Mouse (Mus musculus) limb, embryonic 12.5 days (tissue): ENCODE data around the gene Pld1. TPM values are rescaled to one million over a fixed set of nuclear protein-coding genes. Genes with fewer than 3 reads are reported as not detected.

Experiments
- ATAC-seq: fragments of 200-750 bp; cut with Nextera tagmentation; 2 replicates; pipeline ENCODE4 v1.8.0; 2017; ENCODE audit warnings: low read depth, moderate TSS enrichment; ENCODE audit not compliant: insufficient number of reproducible peaks, insufficient read depth, low FRiP score, low TSS enrichment
- H3K27ac ChIP-seq: fragments of 300-500 bp; sonication (generic); 2 replicates; pipeline ENCODE4 v1.5.1; 2016; ENCODE audit warnings: mild to moderate bottlenecking, moderate library complexity
- H3K27me3 ChIP-seq: fragments of 300-500 bp; sonication (generic); 2 replicates; pipeline ENCODE4 v1.6.1; 2016; ENCODE audit warnings: mild to moderate bottlenecking, moderate library complexity
- H3K36me3 ChIP-seq: fragments of 300-500 bp; sonication (generic); 2 replicates; pipeline ENCODE4 v1.6.1; 2016; ENCODE audit warnings: mild to moderate bottlenecking, moderate library complexity
- H3K4me1 ChIP-seq: fragments of 300-500 bp; sonication (generic); replicated peaks from 2 replicates; pipeline ENCODE4 v1.6.1; 2016
- H3K4me2 ChIP-seq: fragments of 300-500 bp; sonication (generic); 2 replicates; pipeline ENCODE4 v1.6.1; 2016; ENCODE audit warnings: mild to moderate bottlenecking, moderate library complexity
- H3K4me3 ChIP-seq: fragments of 300-500 bp; sonication (generic); replicated peaks from 2 replicates; pipeline ENCODE4 v1.5.1; 2016; ENCODE audit warnings: mild to moderate bottlenecking
- H3K9ac ChIP-seq: fragments of 300-500 bp; sonication (generic); replicated peaks from 2 replicates; pipeline ENCODE4 v1.6.1; 2016; ENCODE audit warnings: mild to moderate bottlenecking, moderate library complexity
- H3K9me3 ChIP-seq: fragments of 300-500 bp; sonication (generic); 2 replicates; pipeline ENCODE4 v1.6.1; 2016; ENCODE audit warnings: mild to moderate bottlenecking, moderate library complexity
- WGBS: fragments of 180-500 bp; shearing (Covaris S2); methylation state at CpG from one replicate; pipeline ENCODE4 v1.1.7; 2016; 5-methylcytosine and 5-hydroxymethylcytosine counted together
- polyA plus RNA-seq: library from polyadenylated mRNA; unstranded; fragments of >200 nt; fragmentation: Nextera tagmentation; extraction: Ambion mirVana; gene quantifications from 2 replicates; pipeline ENCODE4 v1.2.1, GENCODE M21; 2016

Gene Pld1
- polyA plus RNA-seq, 1 experiment from 2014 or later: 2.8 TPM

- no peaks in the 10 kb centered on the region for H3K27me3 ChIP-seq
- no peak overlapping the region for H3K4me2 ChIP-seq
- no peak for ATAC-seq
- no peaks in the 10 kb centered on the region for H3K4me1 ChIP-seq
- no peak overlapping the region for H3K27ac ChIP-seq
- no peak overlapping the region for H3K4me3 ChIP-seq
- H3K9ac ChIP-seq: no peak overlapping the region
- H3K36me3 ChIP-seq: no peaks in the 10 kb centered on the region
- 0 out of 2 replicates have a peak, but pooled peaks cover 4% of the 10 kb centered on the region for H3K9me3 ChIP-seq
- 80% methylated on average over 6 of the region's 6 CpGs for WGBS
These were observed 65.8 kb downstream of the Pld1 start for GRCm38 (mm10) chr3:28004321-28004720.

GRCm38 (mm10) chr3:28007684-28008083, 69.2 kb downstream of the Pld1 start:
- 81% methylated on average over 11 of the region's 11 CpGs for WGBS
- Histone ChIP-seq H3K27ac (no peak overlapping the region), H3K4me1 (no peaks in the 10 kb centered on the region), H3K9ac (no peak overlapping the region), H3K4me2 (no peak overlapping the region), H3K4me3 (no peak overlapping the region), H3K9me3 (no peaks in the 10 kb centered on the region), H3K36me3 (no peaks in the 10 kb centered on the region), H3K27me3 (no peaks in the 10 kb centered on the region)
- no peak for ATAC-seq

GRCm38 (mm10) chr3:28008369-28008768, 69.9 kb downstream of the Pld1 start:
- ATAC-seq: no peak

DNA sequence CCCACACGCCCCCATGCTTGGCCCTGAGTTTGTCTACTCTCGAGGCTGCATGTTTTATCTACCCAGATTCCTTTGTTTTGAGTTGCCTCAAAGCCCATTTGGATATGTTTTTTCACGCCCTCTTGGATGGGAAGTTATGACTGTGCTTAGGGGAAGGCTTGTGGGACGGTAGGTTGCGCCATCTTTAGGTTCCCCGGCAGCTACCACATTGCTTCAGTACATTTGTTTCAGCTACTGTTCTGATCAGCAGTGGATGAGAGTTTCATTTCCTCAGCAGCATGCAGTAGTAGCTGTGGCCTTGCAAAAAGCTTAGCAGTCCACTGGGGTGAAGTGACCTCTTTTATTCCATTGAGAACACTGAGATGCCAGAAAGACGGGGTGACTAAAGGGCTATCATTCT, 73.7 kb downstream of the Pld1 start:
- Histone ChIP-seq H3K4me2 (no peak overlapping the region), H3K4me1 (no peaks in the 10 kb centered on the region), H3K27me3 (no peaks in the 10 kb centered on the region), H3K36me3 (no peaks in the 10 kb centered on the region), H3K9ac (no peak overlapping the region), H3K27ac (no peak overlapping the region), H3K9me3 (peaks cover 8% of the 10 kb centered on the region; the same call in 1 of the 2 replicates), H3K4me3 (no peak overlapping the region)
- no peak for ATAC-seq
- WGBS: 88% methylated on average over 7 of the region's 7 CpGs

More at GRCm38 (mm10) chr3:28008369-28008768, 69.9 kb downstream of the Pld1 start:
- no peaks in the 10 kb centered on the region for H3K27me3 ChIP-seq
- no peaks in the 10 kb centered on the region for H3K36me3 ChIP-seq
- H3K4me1 ChIP-seq: no peaks in the 10 kb centered on the region
- no peak overlapping the region for H3K9ac ChIP-seq
- H3K9me3 ChIP-seq: no peaks in the 10 kb centered on the region
- 77% methylated on average over 4 of the region's 4 CpGs for WGBS
- H3K4me2 ChIP-seq: no peak overlapping the region
- no peak overlapping the region for H3K27ac ChIP-seq
- no peak overlapping the region for H3K4me3 ChIP-seq

DNA sequence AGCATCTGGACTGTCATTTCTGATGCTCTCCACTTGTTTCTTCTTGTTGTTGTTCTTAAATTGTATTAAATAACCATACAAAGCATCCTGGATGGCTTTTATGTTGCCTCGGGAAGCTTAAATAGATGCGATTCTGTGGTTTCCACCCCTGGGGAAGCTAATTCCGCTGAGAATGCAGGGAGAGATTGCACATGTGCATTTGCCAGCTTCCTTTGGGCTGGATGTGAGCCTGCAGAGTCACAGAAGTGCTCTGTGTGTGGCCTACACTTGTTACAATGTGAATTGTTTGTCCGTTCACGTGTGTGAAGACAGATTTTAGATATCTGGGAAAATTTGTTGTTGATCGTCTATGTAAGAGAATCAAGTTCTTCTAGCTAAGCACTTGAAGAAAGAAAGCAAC, 74.9 kb downstream of the Pld1 start:
- no peak overlapping the region for H3K4me3 ChIP-seq
- peaks cover 8% of the 10 kb centered on the region; the same call in 1 of the 2 replicates for H3K9me3 ChIP-seq
- WGBS: 77% methylated on average over 6 of the region's 6 CpGs
- H3K4me2 ChIP-seq: no peak overlapping the region
- H3K4me1 ChIP-seq: no peaks in the 10 kb centered on the region
- H3K36me3 ChIP-seq: no peaks in the 10 kb centered on the region
- no peak overlapping the region for H3K27ac ChIP-seq
- no peak for ATAC-seq
- no peaks in the 10 kb centered on the region for H3K27me3 ChIP-seq
- H3K9ac ChIP-seq: no peak overlapping the region

DNA sequence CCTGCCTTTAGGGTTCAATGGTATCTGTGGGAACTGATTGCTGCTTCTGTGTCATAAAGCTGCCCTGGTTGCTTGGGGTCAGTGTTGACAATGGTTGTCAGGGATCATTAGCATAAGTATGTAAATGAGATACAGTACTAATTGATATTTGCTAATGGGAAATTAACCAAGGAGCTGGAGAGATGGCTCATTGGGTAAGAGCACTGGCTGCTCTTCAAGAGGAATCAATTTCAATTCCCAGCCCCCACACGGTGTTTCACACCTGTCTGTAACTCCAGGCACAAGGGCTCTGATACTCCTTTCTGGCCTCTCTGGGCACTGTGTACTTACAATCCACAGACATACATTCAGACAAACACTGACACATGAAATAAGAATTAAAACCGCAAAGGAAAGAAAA, 78.5 kb downstream of the Pld1 start:
- Histone ChIP-seq H3K36me3 (no peaks in the 10 kb centered on the region), H3K9me3 (peaks cover 8% of the 10 kb centered on the region; the same call in 1 of the 2 replicates), H3K27ac (no peak overlapping the region), H3K4me1 (no peaks in the 10 kb centered on the region), H3K9ac (no peak overlapping the region), H3K27me3 (no peaks in the 10 kb centered on the region), H3K4me2 (no peak overlapping the region), H3K4me3 (no peak overlapping the region)
- 89% methylated on average over 2 of the region's 2 CpGs for WGBS
- no peak for ATAC-seq

DNA sequence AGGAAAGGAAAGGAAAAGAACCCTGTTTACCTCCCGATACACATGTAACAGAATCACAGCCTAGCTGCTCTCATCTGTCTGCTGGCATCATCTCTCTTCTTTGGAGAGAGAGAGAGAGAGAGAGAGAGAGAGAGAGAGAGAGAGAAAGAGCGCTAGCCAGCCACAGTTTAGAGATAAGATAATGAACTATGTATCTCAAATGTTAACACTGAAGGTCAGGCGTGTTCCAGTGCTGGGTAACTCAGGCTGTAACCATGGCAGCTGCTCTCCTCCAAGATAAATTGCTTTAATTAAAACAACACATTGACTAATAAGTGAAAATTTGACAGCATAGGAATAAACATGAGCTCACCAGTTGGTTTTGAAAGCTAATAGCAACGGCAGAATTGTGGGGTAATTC, 81.2 kb downstream of the Pld1 start:
- Histone ChIP-seq H3K9me3 (peaks cover 4% of the 10 kb centered on the region; the same call in 1 of the 2 replicates), H3K27ac (no peak overlapping the region), H3K36me3 (no peaks in the 10 kb centered on the region), H3K4me1 (no peaks in the 10 kb centered on the region), H3K4me3 (no peak overlapping the region), H3K4me2 (no peak overlapping the region), H3K27me3 (no peaks in the 10 kb centered on the region), H3K9ac (no peak overlapping the region)
- whole genome bisulfite sequencing: 87% methylated on average over 4 of the region's 4 CpGs
- ATAC-seq: no peak

DNA sequence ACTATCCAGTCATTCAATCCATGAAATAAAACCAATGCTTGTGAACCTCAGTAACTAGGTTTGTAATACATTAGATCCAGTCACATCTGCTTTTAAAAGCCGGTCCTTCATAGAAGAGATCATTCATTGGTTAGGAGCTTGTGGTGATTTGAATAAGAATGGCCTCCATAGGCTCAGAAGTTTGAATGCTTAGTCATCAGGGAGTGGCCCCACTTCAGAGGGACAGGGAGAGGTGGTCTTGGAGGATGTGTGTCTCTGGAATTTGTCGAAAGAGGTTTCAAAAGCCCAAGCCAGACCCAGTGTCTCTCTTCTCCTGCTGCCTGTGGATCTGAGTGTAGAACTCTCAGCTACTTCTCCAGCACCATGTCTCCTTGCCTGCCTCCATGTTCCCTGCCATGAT, 81.9 kb downstream of the Pld1 start:
- Histone ChIP-seq H3K4me3 (no peak overlapping the region), H3K9ac (no peak overlapping the region), H3K9me3 (no peaks in the 10 kb centered on the region), H3K4me2 (no peak overlapping the region), H3K4me1 (no peaks in the 10 kb centered on the region), H3K27me3 (no peaks in the 10 kb centered on the region), H3K36me3 (no peaks in the 10 kb centered on the region), H3K27ac (no peak overlapping the region)
- no peak for ATAC-seq
- WGBS: 86% methylated on average over 2 of the region's 2 CpGs

- H3K9ac ChIP-seq: no peak overlapping the region
- no peak overlapping the region for H3K4me3 ChIP-seq
- no peak for ATAC-seq
- no peak overlapping the region for H3K4me2 ChIP-seq
- no peaks in the 10 kb centered on the region for H3K36me3 ChIP-seq
- no peaks in the 10 kb centered on the region for H3K27me3 ChIP-seq
- H3K4me1 ChIP-seq: no peaks in the 10 kb centered on the region
- WGBS: 78% methylated on average over 5 of the region's 5 CpGs
- H3K27ac ChIP-seq: no peak overlapping the region
- H3K9me3 ChIP-seq: no peaks in the 10 kb centered on the region
These were observed 83.7 kb downstream of the Pld1 start for GRCm38 (mm10) chr3:28022191-28022590.

DNA sequence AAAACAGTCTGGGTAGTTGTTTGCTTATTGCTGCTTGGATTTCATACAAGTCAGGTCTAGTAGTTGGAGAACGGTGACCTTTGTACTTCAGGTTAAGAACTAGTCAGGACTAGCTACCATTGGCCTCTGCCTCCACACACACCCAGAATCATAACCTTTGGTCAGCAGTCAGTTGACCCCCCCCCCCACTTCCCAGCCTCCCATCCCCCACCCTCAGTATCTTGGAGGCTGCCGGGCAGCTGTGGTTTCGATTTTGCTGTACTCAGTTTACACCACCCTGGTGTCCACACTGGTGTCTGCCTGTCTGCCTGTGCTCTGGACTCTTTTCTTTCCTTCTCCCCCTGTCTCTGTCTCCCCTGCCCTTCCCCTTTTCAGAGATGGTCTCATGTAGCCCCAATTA, 88.4 kb downstream of the Pld1 start:
- Histone ChIP-seq H3K4me1 (no peaks in the 10 kb centered on the region), H3K27me3 (no peaks in the 10 kb centered on the region), H3K27ac (no peak overlapping the region), H3K9me3 (no peaks in the 10 kb centered on the region), H3K9ac (no peak overlapping the region), H3K36me3 (no peaks in the 10 kb centered on the region), H3K4me3 (no peak overlapping the region), H3K4me2 (no peak overlapping the region)
- ATAC-seq: no peak
- WGBS: 49% methylated on average over 3 of the region's 3 CpGs

- 90% methylated on average over 10 of the region's 10 CpGs for WGBS
- no peaks in the 10 kb centered on the region for H3K27me3 ChIP-seq
- no peaks in the 10 kb centered on the region for H3K9me3 ChIP-seq
These were observed 90.0 kb downstream of the Pld1 start for GRCm38 (mm10) chr3:28028456-28028855.

DNA sequence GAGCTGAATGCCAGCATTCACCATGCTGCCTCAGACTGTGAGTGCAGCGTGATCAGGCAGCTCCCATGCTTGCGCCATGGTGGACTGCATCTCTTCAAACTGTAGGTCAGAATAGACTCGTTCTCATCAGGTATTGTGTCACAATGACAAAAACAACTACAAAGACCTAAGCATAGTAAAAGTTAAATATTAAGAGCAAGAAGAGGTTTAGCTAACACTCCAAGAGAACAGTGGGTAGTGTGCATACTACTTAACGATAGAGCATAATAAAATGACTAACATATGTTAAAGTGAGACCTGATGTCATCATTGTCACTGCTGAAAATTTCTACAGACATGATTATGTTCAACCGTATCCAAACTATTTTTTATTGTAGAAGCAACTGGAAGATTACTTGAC, 92.4 kb downstream of the Pld1 start:
- no peak overlapping the region for H3K4me2 ChIP-seq
- no peaks in the 10 kb centered on the region for H3K27me3 ChIP-seq
- no peak overlapping the region for H3K27ac ChIP-seq
- H3K36me3 ChIP-seq: no peaks in the 10 kb centered on the region
- WGBS: 90% methylated on average over 5 of the region's 5 CpGs
- no peaks in the 10 kb centered on the region for H3K9me3 ChIP-seq
- H3K9ac ChIP-seq: no peak overlapping the region
- H3K4me1 ChIP-seq: no peaks in the 10 kb centered on the region
- no peak for ATAC-seq
- H3K4me3 ChIP-seq: no peak overlapping the region

More at GRCm38 (mm10) chr3:28028456-28028855, 90.0 kb downstream of the Pld1 start:
- no peak overlapping the region for H3K4me3 ChIP-seq
- no peak for ATAC-seq
- H3K4me2 ChIP-seq: no peak overlapping the region
- H3K9ac ChIP-seq: no peak overlapping the region
- H3K27ac ChIP-seq: no peak overlapping the region
- H3K36me3 ChIP-seq: no peaks in the 10 kb centered on the region
- no peaks in the 10 kb centered on the region for H3K4me1 ChIP-seq
